Mouse (Mus musculus) erythroblast, embryonic 14.5 days (primary cell): Measurements from ENCODE around the gene Mapk6. TPM values are rescaled to one million over a fixed set of nuclear protein-coding genes. Genes with fewer than 3 reads are reported as not detected.

Experiments used
- H3K27me3 ChIP-seq: 2 replicates; pipeline ENCODE4 v1.6.1; 2012; ENCODE audit warnings: inconsistent platforms; ENCODE audit not compliant: control insufficient read depth
- H3K36me3 ChIP-seq: 2 replicates; pipeline ENCODE4 v1.6.1; 2012; ENCODE audit warnings: mild to moderate bottlenecking, inconsistent platforms; ENCODE audit not compliant: control insufficient read depth
- H3K4me1 ChIP-seq: 2 replicates; pipeline ENCODE4 v1.6.1; 2012; ENCODE audit warnings: inconsistent platforms; ENCODE audit not compliant: control insufficient read depth
- H3K4me3 ChIP-seq: replicated peaks from 2 replicates; pipeline ENCODE3; 2012; ENCODE audit warnings: moderate library complexity, mild to moderate bottlenecking, inconsistent platforms
- H3K9me3 ChIP-seq: 2 replicates; pipeline ENCODE4 v1.6.1; 2012; ENCODE audit warnings: low read length, inconsistent platforms, mixed read lengths; ENCODE audit not compliant: control insufficient read depth
- GATA1 ChIP-seq: IDR thresholded peaks from 2 replicates; pipeline ENCODE4 v1.6.1; 2012; ENCODE audit warnings: low read length, inconsistent platforms, mixed read lengths
- TAL1 ChIP-seq: IDR thresholded peaks from 3 replicates; pipeline ENCODE4 v1.6.1; 2012; ENCODE audit warnings: low read length, inconsistent platforms, mixed read lengths
- polyA plus RNA-seq: library from polyadenylated mRNA; stranded (reverse); fragments of >175 nt; gene quantifications from 2 replicates; pipeline ENCODE4 v1.2.3, GENCODE M21; 2012

Gene Mapk6
- polyA plus RNA-seq, 1 experiment = 0.11 TPM

GRCm38 (mm10) chr9:75427366-75428273 lies 17.8 kb upstream of the Mapk6 start:
- no peak for TF ChIP-seq TAL1
- TF ChIP-seq GATA1 = no peak
- Histone ChIP-seq H3K9me3 (no peaks in the 10 kb centered on the region), H3K27me3 (no peaks in the 10 kb centered on the region; the same call in 1 of the 2 replicates), H3K4me1 (peaks cover 17% of the 10 kb centered on the region), H3K36me3 (no peaks in the 10 kb centered on the region), H3K4me3 (no peak overlapping the region)

GRCm38 (mm10) chr9:75425796-75426391 lies 16.1 kb upstream of the Mapk6 start:
- no peak overlapping the region for H3K4me3 ChIP-seq
- TF ChIP-seq TAL1 = no peak
- TF ChIP-seq GATA1 = no peak
- H3K27me3 ChIP-seq = no peaks in the 10 kb centered on the region; the same call in none of the 2 replicates
- H3K9me3 ChIP-seq = no peaks in the 10 kb centered on the region
- H3K36me3 ChIP-seq = no peaks in the 10 kb centered on the region
- peaks cover 6% of the 10 kb centered on the region for H3K4me1 ChIP-seq

DNA sequence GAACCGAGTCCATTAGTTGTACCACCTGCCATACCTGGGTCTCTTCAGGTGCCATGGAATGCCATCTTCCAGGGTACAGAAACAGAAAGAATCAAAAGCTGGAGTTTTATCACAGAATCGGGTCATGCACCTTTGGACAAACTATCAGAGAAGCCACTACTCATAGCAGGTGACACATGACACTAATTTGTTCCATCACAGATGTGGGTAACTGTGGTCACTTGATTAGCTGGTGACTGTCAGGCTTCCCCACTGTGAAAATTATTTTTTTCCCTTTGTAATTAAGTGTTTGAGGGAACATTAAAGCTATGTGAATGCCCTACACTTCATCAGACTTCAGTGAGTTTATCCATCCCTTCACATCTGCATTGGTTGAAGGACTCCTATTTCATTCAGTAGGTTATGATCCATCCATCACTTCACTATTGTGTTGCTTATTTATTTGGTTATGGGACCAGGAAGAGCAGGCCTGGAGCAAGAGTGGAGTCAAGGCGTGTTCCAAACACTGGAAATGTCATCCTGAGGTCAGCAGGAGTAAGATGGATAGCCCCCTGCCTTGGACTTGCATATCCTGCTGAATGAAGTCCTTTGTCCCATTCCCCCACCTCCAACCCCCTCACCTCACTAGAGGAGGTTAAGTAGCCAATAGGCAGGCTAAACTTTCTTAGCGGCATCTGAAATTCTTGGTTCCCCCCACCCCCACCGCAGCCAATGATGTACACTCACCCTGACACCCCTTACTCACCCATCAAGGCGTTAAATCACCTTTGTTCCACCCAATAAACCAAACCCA lies 14.7 kb upstream of the Mapk6 start:
- Histone ChIP-seq H3K36me3 (no peaks in the 10 kb centered on the region), H3K4me3 (no peak overlapping the region), H3K27me3 (no peaks in the 10 kb centered on the region; the same call in none of the 2 replicates), H3K4me1 (peaks cover 3% of the 10 kb centered on the region), H3K9me3 (no peaks in the 10 kb centered on the region)
- no peak for TF ChIP-seq GATA1
- no peak for TF ChIP-seq TAL1

DNA sequence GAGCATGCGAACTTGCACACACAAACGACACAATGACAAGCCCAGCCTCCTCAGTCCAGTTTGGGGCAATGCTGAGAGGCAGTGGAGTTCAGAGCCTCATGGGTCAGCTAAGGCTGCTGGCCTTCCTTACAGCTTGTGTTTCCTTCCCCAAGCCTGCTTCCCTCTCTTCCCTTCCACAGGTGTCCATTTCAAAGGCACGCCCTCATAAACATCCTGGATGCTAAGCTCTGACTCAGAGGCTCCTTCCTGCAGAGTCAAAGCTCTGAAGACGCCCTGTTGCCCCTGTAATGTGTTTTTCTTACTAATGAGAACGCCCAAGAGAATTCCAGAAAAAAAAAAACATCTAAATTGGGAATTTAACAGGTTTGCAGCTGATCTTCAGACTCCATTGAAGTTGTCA lies 13.9 kb upstream of the Mapk6 start:
- no peak for TF ChIP-seq GATA1
- no peak for TF ChIP-seq TAL1
- no peaks in the 10 kb centered on the region; the same call in none of the 2 replicates for H3K27me3 ChIP-seq
- H3K9me3 ChIP-seq = no peaks in the 10 kb centered on the region
- no peaks in the 10 kb centered on the region for H3K36me3 ChIP-seq
- no peaks in the 10 kb centered on the region for H3K4me1 ChIP-seq
- H3K4me3 ChIP-seq = no peak overlapping the region

DNA sequence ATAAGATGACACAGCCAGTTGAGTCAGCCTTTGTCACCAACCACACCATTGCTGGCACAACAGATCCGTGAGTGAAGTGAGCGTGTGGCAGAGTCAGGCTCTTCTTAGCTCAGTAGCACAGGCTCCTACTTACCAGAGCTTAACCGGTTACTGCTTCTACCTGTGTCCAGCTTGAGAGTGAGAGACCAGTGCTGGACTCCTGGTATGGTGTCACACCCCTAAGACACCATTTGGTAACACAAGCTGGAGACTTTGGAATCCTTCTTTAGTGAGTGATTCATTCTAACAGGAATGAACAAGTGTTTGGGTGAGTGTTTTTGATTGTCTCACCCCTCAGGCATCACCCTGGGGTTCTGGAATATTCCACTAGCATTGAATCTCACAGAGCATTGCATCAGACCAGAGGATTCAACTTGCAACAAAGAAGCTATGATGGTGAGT lies 12.5 kb upstream of the Mapk6 start:
- H3K4me3 ChIP-seq = no peak overlapping the region
- H3K27me3 ChIP-seq = no peaks in the 10 kb centered on the region; the same call in none of the 2 replicates
- no peaks in the 10 kb centered on the region for H3K9me3 ChIP-seq
- H3K4me1 ChIP-seq = no peaks in the 10 kb centered on the region
- TF ChIP-seq TAL1 (no peak), GATA1 (no peak)
- H3K36me3 ChIP-seq = no peaks in the 10 kb centered on the region

DNA sequence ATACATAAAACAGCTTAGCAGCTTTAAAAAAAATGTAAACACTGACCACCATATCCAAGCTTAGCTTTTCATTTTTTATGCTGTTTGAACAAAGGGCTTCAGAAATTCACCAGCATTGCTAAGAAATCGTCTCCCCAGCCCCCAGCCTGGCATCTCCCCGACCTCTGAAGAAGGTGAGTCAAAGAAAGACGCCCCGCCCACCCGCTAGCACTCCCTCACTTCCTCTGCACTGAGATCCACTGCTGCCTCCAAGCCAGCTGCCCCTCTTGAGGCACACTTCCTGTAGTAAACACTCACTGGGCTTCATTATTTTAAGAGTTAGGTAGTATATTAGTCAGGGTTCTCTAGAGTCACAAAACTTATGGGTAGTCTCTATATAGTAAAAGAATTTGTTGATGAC lies 4.4 kb upstream of the Mapk6 start:
- Histone ChIP-seq H3K27me3 (no peaks in the 10 kb centered on the region), H3K4me3 (no peak overlapping the region), H3K9me3 (no peaks in the 10 kb centered on the region), H3K4me1 (peaks cover 21% of the 10 kb centered on the region), H3K36me3 (no peaks in the 10 kb centered on the region)
- TF ChIP-seq TAL1 (no peak), GATA1 (no peak)

DNA sequence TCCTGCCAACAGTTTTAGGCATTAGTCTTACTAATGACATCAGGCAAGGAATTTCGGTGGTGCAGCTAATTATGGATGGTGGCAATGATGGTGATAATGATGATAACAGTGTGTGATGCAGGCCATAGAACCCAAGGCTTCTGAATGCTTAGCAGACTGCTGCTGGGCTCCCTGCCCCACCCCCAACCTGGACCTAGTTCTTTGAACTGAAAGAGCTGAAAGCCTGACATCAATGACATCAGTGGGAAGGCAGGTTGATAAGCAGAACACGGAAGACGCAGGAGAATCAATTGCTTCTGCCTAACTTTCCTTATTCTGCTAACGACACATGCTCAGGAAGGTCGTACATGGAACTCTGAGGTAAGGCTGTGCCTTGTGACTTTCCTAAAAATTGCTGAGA lies 3.4 kb upstream of the Mapk6 start:
- H3K4me1 ChIP-seq = peaks cover 31% of the 10 kb centered on the region
- no peak for TF ChIP-seq GATA1
- no peak for TF ChIP-seq TAL1
- H3K4me3 ChIP-seq = no peak overlapping the region
- no peaks in the 10 kb centered on the region for H3K36me3 ChIP-seq
- no peaks in the 10 kb centered on the region for H3K9me3 ChIP-seq
- H3K27me3 ChIP-seq = no peaks in the 10 kb centered on the region

GRCm38 (mm10) chr9:75411584-75411983 lies 1.8 kb upstream of the Mapk6 start:
- peaks cover 36% of the 10 kb centered on the region for H3K4me1 ChIP-seq
- TF ChIP-seq TAL1 = no peak
- TF ChIP-seq GATA1 = no peak
- H3K9me3 ChIP-seq = no peaks in the 10 kb centered on the region
- no peaks in the 10 kb centered on the region for H3K27me3 ChIP-seq
- H3K36me3 ChIP-seq = no peaks in the 10 kb centered on the region
- H3K4me3 ChIP-seq = no peak overlapping the region
